Mouse (Mus musculus): ENCODE data around the gene Olfr1344.
"Not testable (repeated sequence)": the region's sequence is repeated elsewhere in the genome, so short reads cannot be mapped to it uniquely, and the experiment has no call there.

Olfr1344 gene

GRCm38 (mm10) chr7:6438388-6438787 is at the start of gene Olfr1344:
TSS of gene Olfr1344 (plus strand) at chr7:6438688.
- no peak for DNase-seq (ENCODE audit: low spot score in 2 of 2)

- no peak for DNase-seq (ENCODE audit: low spot score in 2 of 2)
These were observed 49.5 kb upstream of the Olfr1344 start for GRCm38 (mm10) chr7:6388971-6389370.

GRCm38 (mm10) chr7:6389449-6389848 is 49.0 kb upstream of the Olfr1344 start:
- DNase-seq (ENCODE audit: low spot score in 2 of 2): no peak

GRCm38 (mm10) chr7:6397996-6398975 is 40.2 kb upstream of the Olfr1344 start, which contains the start of gene Smim17:
TSS of gene Smim17 (plus strand) at chr7:6398715.
- DNase-seq (ENCODE audit: low spot score in 2 of 2): no peak

- DNase-seq (ENCODE audit: low spot score in 2 of 2): peak; percentile 88 to 91
These were observed 28.4 kb upstream of the Olfr1344 start, which contains the start of gene Gm20715 for GRCm38 (mm10) chr7:6410043-6410442. TSS of gene Gm20715 (plus strand) at chr7:6410277.

- DNase-seq (ENCODE audit: low spot score in 2 of 2): no peak
These were observed 23.7 kb upstream of the Olfr1344 start for GRCm38 (mm10) chr7:6414626-6415441.

GRCm38 (mm10) chr7:6415442-6415787 is 23.1 kb upstream of the Olfr1344 start:
- no peak for DNase-seq (ENCODE audit: low spot score in 2 of 2)

- DNase-seq (ENCODE audit: low spot score in 2 of 2): no peak
These were observed 18.6 kb upstream of the Olfr1344 start for GRCm38 (mm10) chr7:6419894-6420293.

- DNase-seq (ENCODE audit: low spot score in 2 of 2): no peak
These were observed 9.1 kb upstream of the Olfr1344 start for GRCm38 (mm10) chr7:6429381-6429780.

- no peak for DNase-seq (ENCODE audit: low spot score in 2 of 2)
These were observed 8.1 kb upstream of the Olfr1344 start for GRCm38 (mm10) chr7:6430342-6430741.

GRCm38 (mm10) chr7:6441173-6441572 is 2.7 kb downstream of the Olfr1344 start:
- no peak for DNase-seq (ENCODE audit: low spot score in 2 of 2)

- no peak for DNase-seq (ENCODE audit: low spot score in 2 of 2)
These were observed 9.3 kb downstream of the Olfr1344 start for GRCm38 (mm10) chr7:6447771-6448170.

GRCm38 (mm10) chr7:6455868-6456267 is 17.4 kb downstream of the Olfr1344 start, which contains the start of gene Olfr1336:
TSS of gene Olfr1336 (plus strand) at chr7:6456168.
- DNase-seq (ENCODE audit: low spot score in 2 of 2): no peak

- no peak for DNase-seq (ENCODE audit: low spot score in 2 of 2)
These were observed 17.9 kb downstream of the Olfr1344 start for GRCm38 (mm10) chr7:6456399-6456798.

- no peak for DNase-seq (ENCODE audit: low spot score in 2 of 2)
These were observed 28.5 kb downstream of the Olfr1344 start, which contains the start of gene Olfr1346 for GRCm38 (mm10) chr7:6466951-6467350. TSS of gene Olfr1346 (plus strand) at chr7:6467101.

GRCm38 (mm10) chr7:6477633-6478032 is 39.1 kb downstream of the Olfr1344 start:
- DNase-seq (ENCODE audit: low spot score in 2 of 2): not testable (repeated sequence)

- DNase-seq (ENCODE audit: low spot score in 2 of 2): no peak
These were observed 48.4 kb downstream of the Olfr1344 start, which contains the start of gene Olfr5 for GRCm38 (mm10) chr7:6486841-6487240. TSS of gene Olfr5 (minus strand) at chr7:6486941.

Measured in urinary bladder, adult 18-20 months (tissue).